Mouse (Mus musculus) bone marrow, adult 2 months (tissue): ENCODE data around the gene Iqcd.

ENCODE experiments used
- CTCF ChIP-seq: fragments of 200-500 bp; IDR thresholded peaks from 2 replicates; pipeline ENCODE4 v1.5.1; 2011; ENCODE audit warnings: low read length, control low read depth; ENCODE audit not compliant: control insufficient read depth, insufficient read depth
- POLR2A ChIP-seq: fragments of 200-500 bp; IDR thresholded peaks from 2 replicates; pipeline ENCODE4 v1.6.1; 2011; ENCODE audit warnings: low read depth, mild to moderate bottlenecking, control low read depth, low read length, borderline replicate concordance; ENCODE audit not compliant: control insufficient read depth

DNA sequence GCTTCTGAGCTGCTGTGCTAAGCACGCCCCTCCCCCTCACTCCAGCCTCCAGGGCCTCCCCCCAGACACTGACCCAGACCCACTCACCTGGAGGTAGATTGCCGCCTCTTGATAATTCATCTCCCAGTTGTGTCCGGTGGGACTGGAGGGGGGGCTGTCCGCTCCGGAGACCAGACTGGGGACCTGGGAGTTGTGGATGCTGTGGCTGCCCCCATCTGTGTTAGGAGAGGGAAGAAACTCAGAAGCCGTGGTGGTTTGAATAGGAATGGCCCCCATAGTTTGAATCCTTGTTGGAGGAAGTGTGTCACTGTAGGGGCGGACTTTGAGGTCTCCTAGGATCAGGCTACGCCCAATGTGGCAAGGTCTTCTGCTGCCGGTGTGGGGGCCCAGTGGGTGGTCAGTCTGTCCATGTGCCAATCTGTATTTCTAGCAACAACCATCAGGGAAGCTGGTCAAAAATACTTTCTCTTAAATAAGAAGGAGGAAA, 28.6 kb upstream of the Iqcd start:
- TF ChIP-seq POLR2A (no peak), CTCF (no peak)
